ENCODE assay signal across 11 mouse cellular contexts in the genomic region with DNA sequence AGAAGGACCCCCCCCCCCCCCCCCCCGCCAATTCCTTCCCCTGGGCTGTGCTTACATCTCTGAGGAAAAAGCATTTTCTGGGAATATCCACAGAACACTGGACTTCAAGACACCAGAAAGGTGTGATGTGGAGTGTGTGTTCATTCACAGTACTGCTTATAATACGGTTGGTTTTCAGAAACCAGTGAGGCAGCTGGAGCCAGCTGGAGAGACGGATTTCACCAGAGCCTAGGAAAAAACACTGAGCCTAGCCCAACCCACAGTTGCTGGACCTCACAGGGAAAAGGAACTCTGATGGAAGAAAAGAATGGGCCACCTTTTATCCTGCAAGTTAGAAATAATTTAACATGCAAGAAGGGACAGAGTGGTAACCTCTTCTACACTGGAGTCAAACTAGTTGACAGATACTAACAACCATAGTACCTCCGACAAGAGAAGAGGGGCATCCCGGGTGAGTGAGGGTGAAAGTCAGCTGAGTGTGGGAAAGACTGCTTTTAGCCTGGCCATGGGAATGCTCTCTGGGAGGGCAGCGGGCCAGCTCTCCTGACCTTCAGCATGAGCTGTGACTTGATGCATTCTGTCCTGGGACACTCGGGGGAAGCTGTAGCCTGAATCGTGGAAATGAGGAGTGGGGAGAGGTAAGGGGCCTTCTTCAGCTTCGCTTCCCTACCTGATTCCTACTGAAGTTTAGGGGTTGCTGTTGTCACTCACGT. TPM values are rescaled to one million over a fixed set of nuclear protein-coding genes. Genes with fewer than 3 reads are reported as not detected.
DNase-seq lines count a peak whose midpoint lies in the region; ATAC-seq and TF ChIP-seq lines count a peak whose summit lies in the region.
"Had no signal": no experiment of that assay in that cellular context is flagged by ENCODE, and none has a peak within 500 bp of the region (broad histone marks: within the 10 kb centered on the region; RNA-seq: fewer than 3 reads in every experiment).

No protein-coding gene starts in this region.

- no peak overlapping the region for H3K4me3 ChIP-seq in hindbrain, embryonic 15.5 days
- no peak overlapping the region for H3K4me3 ChIP-seq in hindbrain, embryonic 13.5 days
- H3K4me3 ChIP-seq in kidney, adult 2 months (ENCODE audit: insufficient read depth, low read depth, low read length): no peak overlapping the region
- H3K4me3 ChIP-seq in small intestine, adult 2 months (ENCODE audit: low read depth, low read length): no peak overlapping the region

- H3K4me1 ChIP-seq in hindbrain, embryonic 15.5 days (replicated peaks): no peaks in the 10 kb centered on the region
- H3K4me1 ChIP-seq in hindbrain, embryonic 13.5 days (replicated peaks): 0 out of 2 replicates have a peak, but pooled peaks cover 3% of the 10 kb centered on the region
- H3K4me1 ChIP-seq in kidney, adult 2 months (ENCODE audit: control insufficient read depth, insufficient read depth, low read length): no peaks in the 10 kb centered on the region; the same call in 1 of the 2 replicates
- peaks cover 6% of the 10 kb centered on the region; the same call in 1 of the 2 replicates for H3K4me1 ChIP-seq in small intestine, adult 2 months (ENCODE audit: control insufficient read depth, insufficient read depth, insufficient read length, low read length)

- H3K4me2 ChIP-seq in hindbrain, embryonic 15.5 days: no peak overlapping the region
- no peak overlapping the region for H3K4me2 ChIP-seq in hindbrain, embryonic 13.5 days
- H3K4me2 ChIP-seq: midbrain, embryonic 11.5 days had no signal

- peak; percentile 64 for DNase-seq in gastrocnemius, postnatal 14 days
- DNase-seq in kidney, adult 2 months: peak; percentile 66
- no peak for DNase-seq in MN1 (ENCODE audit: low spot score)
- DNase-seq in layer of hippocampus, postnatal 14 days (ENCODE audit: low spot score in 2 of 2): no peak
- no peak for DNase-seq in frontal cortex, postnatal 14 days (ENCODE audit: low spot score in 2 of 2)
- DNase-seq: B cell, adult 2 months; forebrain, postnatal 0 days had no signal

- WGBS in hindbrain, embryonic 15.5 days: 74% methylated on average over 10 of the region's 10 CpGs
- 73% methylated on average over 10 of the region's 10 CpGs for WGBS in hindbrain, embryonic 13.5 days
- 55% methylated on average over 10 of the region's 10 CpGs for WGBS in kidney, adult 2 months
- 82% methylated on average over 10 of the region's 10 CpGs for WGBS in small intestine, adult 2 months

- H3K27ac ChIP-seq in hindbrain, embryonic 15.5 days (replicated peaks): peak overlapping the region; percentile 30; the same call in 1 of the 2 replicates
- H3K27ac ChIP-seq in hindbrain, embryonic 13.5 days: no peak overlapping the region
- peak overlapping the region; percentile 39; the same call in 1 of the 2 replicates for H3K27ac ChIP-seq in kidney, adult 2 months (ENCODE audit: insufficient read depth, low read depth, low read length)
- peak overlapping the region; percentile 32 for H3K27ac ChIP-seq in small intestine, adult 2 months (ENCODE audit: insufficient read depth, low read depth, low read length)

- TF ChIP-seq CTCF in kidney, adult 2 months (conservative IDR thresholded peaks at IDR 0.05; ENCODE audit: insufficient read depth, insufficient read length, low read depth, low read length): no peak
- no peak for TF ChIP-seq CTCF in small intestine, adult 2 months (IDR thresholded peaks at IDR 0.05; ENCODE audit: extremely low read depth, insufficient read length, insufficient replicate concordance, low read depth, low read length)

- no peaks in the 10 kb centered on the region for H3K27me3 ChIP-seq in hindbrain, embryonic 15.5 days
- H3K27me3 ChIP-seq in hindbrain, embryonic 13.5 days: no peaks in the 10 kb centered on the region
- no peaks in the 10 kb centered on the region for H3K27me3 ChIP-seq in kidney, adult 2 months (replicated peaks; ENCODE audit: control insufficient read depth, insufficient read depth, low read length)
- H3K27me3 ChIP-seq in small intestine, adult 2 months (ENCODE audit: control insufficient read depth, insufficient read depth, low read length): no peaks in the 10 kb centered on the region

- ATAC-seq in hindbrain, embryonic 15.5 days (ENCODE audit: low FRiP score, low read depth): peak; percentile 38; the same call in 1 of the 2 replicates
- ATAC-seq in hindbrain, embryonic 13.5 days (ENCODE audit: low FRiP score): no peak
- ATAC-seq: forebrain, postnatal 0 days had no signal

- intact Hi-C loops in gastrocnemius, postnatal 14 days (cut with DNase I; ENCODE audit: low total_unique reads): no loop called here

- no peaks in the 10 kb centered on the region for H3K36me3 ChIP-seq in hindbrain, embryonic 15.5 days
- peaks cover 6% of the 10 kb centered on the region for H3K36me3 ChIP-seq in hindbrain, embryonic 13.5 days
- H3K36me3 ChIP-seq in kidney, adult 2 months (ENCODE audit: control insufficient read depth, insufficient read depth, low read length): no peaks in the 10 kb centered on the region
- no peaks in the 10 kb centered on the region for H3K36me3 ChIP-seq in small intestine, adult 2 months (ENCODE audit: control insufficient read depth, insufficient read depth, low read length)

- no peak for TF ChIP-seq POLR2A in kidney, adult 2 months (IDR thresholded peaks at IDR 0.05; ENCODE audit: low read depth, low read length)
- TF ChIP-seq POLR2A in small intestine, adult 2 months (IDR thresholded peaks at IDR 0.05; ENCODE audit: low read depth, low read length): no peak

- no peak overlapping the region for H3K9ac ChIP-seq in hindbrain, embryonic 15.5 days
- H3K9ac ChIP-seq in hindbrain, embryonic 13.5 days: no peak overlapping the region
- H3K9ac ChIP-seq: forebrain, postnatal 0 days had no signal

- H3K9me3 ChIP-seq in hindbrain, embryonic 15.5 days: no peaks in the 10 kb centered on the region
- H3K9me3 ChIP-seq in hindbrain, embryonic 13.5 days: peaks cover 13% of the 10 kb centered on the region

RNA-seq across cellular contexts. Expression of gene Aph1c, which starts 37.6 kb away (rescaled TPM):
- polyA plus RNA-seq in hindbrain, embryonic 15.5 days (2015; fragmentation: Nextera tagmentation; extraction: Ambion mirVana): 4.1 and 4.8 TPM in 2 replicates
- polyA plus RNA-seq in hindbrain, embryonic 13.5 days (2015; fragmentation: Nextera tagmentation; extraction: Ambion mirVana): 4.0 and 5.4 TPM in 2 replicates
- total RNA-seq in gastrocnemius, postnatal 14 days (2021): 1 to 10 TPM in 1 of 2 experiments, under 1 TPM in 1; 0.92 to 1.2 TPM
- polyA plus RNA-seq in kidney, adult 2 months (2012; rRNA removed): 22.9 and 29.4 TPM in 2 replicates
- polyA plus RNA-seq in small intestine, adult 2 months (2012; rRNA removed): 0.13 and 0.22 TPM in 2 replicates
- 1 to 10 TPM; 5.2 to 5.3 TPM for total RNA-seq in layer of hippocampus, postnatal 14 days (2021)

RNA-seq across cellular contexts. Expression of gene Rab8b, which starts 47.3 kb away (rescaled TPM):
- polyA plus RNA-seq in hindbrain, embryonic 15.5 days (2015; fragmentation: Nextera tagmentation; extraction: Ambion mirVana): 35.9 and 38.4 TPM in 2 replicates
- polyA plus RNA-seq in hindbrain, embryonic 13.5 days (2015; fragmentation: Nextera tagmentation; extraction: Ambion mirVana): 37.6 and 38.4 TPM in 2 replicates
- total RNA-seq in gastrocnemius, postnatal 14 days (2021): 1 to 10 TPM; 9.5 to 9.8 TPM
- polyA plus RNA-seq in kidney, adult 2 months (2012; rRNA removed): 5.6 and 8.1 TPM in 2 replicates
- polyA plus RNA-seq in small intestine, adult 2 months (2012; rRNA removed): 2.7 and 3.0 TPM in 2 replicates
- total RNA-seq in layer of hippocampus, postnatal 14 days (2021): 10 to 100 TPM; 31.6 to 33.7 TPM

Comparison
In these comparisons a context has a peak if more than half of its experiments do, and no peak if none do; other contexts are left out.
1. DNase-seq: peak in gastrocnemius, postnatal 14 days (single experiment) and kidney, adult 2 months (single experiment); none in MN1 (single experiment), layer of hippocampus, postnatal 14 days (0 of 2) and frontal cortex, postnatal 14 days (0 of 2).